Mouse (Mus musculus) CH12.LX (cell line): ENCODE results near the gene Pdhb.

ENCODE experiments used
- CHD2 ChIP-seq: IDR thresholded peaks from 2 replicates; pipeline ENCODE4 v1.6.1; 2011; ENCODE audit warnings: low read length, improper control_type of control experiment
- CTCF ChIP-seq, 2 experiments: IDR thresholded peaks in 1 of 2; conservative IDR thresholded peaks in 1 of 2; 2 replicates each; pipeline ENCODE4 v1.5.1; 2011 to 2012; ENCODE audit warnings: low read depth in 2 of 2, low read length in 2 of 2, improper control_type of control experiment in 1 of 2, inconsistent platforms in 1 of 2, mild to moderate bottlenecking in 1 of 2, moderate library complexity in 1 of 2
- E2F4 ChIP-seq: IDR thresholded peaks from 2 replicates; pipeline ENCODE4 v1.6.1; 2011; ENCODE audit warnings: low read depth, low read length, improper control_type of control experiment; ENCODE audit not compliant: insufficient replicate concordance
- EP300 ChIP-seq: IDR thresholded peaks from 2 replicates; pipeline ENCODE4 v1.6.1; 2011; ENCODE audit warnings: low read length, improper control_type of control experiment
- POLR2A ChIP-seq: IDR thresholded peaks from 2 replicates; pipeline ENCODE4 v1.6.1; 2011; ENCODE audit warnings: low read depth, mild to moderate bottlenecking, improper control_type of control experiment, low read length
- POLR2AphosphoS2 ChIP-seq: IDR thresholded peaks from 2 replicates; pipeline ENCODE4 v1.6.1; 2011; ENCODE audit warnings: low read depth, low read length, improper control_type of control experiment
- SMC3 ChIP-seq: IDR thresholded peaks from 2 replicates; pipeline ENCODE4 v1.6.1; 2011; ENCODE audit warnings: low read depth, low read length, improper control_type of control experiment
- USF1 ChIP-seq: IDR thresholded peaks from 2 replicates; pipeline ENCODE4 v1.6.1; 2014; ENCODE audit warnings: low read depth, mild to moderate bottlenecking, inconsistent platforms, low read length, improper control_type of control experiment
- ZC3H11A ChIP-seq: IDR thresholded peaks from 2 replicates; pipeline ENCODE4 v1.6.1; 2012; ENCODE audit warnings: low read depth, mild to moderate bottlenecking, inconsistent platforms, low read length, improper control_type of control experiment
- ZNF384 ChIP-seq: IDR thresholded peaks from 2 replicates; pipeline ENCODE4 v1.6.1; 2012; ENCODE audit warnings: low read depth, low read length, improper control_type of control experiment, inconsistent platforms

GRCm38 (mm10) chr14:8164463-8164862 is 8.4 kb downstream of the Pdhb start:
- no peak for TF ChIP-seq EP300
- no peak for TF ChIP-seq E2F4
- no peak for TF ChIP-seq USF1
- no peak for TF ChIP-seq ZNF384
- TF ChIP-seq CHD2 = no peak
- no peak for TF ChIP-seq CTCF (conservative IDR thresholded peaks at IDR 0.05 in 1 of 2, IDR thresholded peaks at IDR 0.05 in 1 of 2; ENCODE audit: low read depth in 2 of 2, low read length in 2 of 2)
- TF ChIP-seq POLR2A = no peak
- no peak for TF ChIP-seq SMC3
- TF ChIP-seq ZC3H11A = no peak
- TF ChIP-seq POLR2AphosphoS2 = no peak
